Mouse (Mus musculus) gastrocnemius, adult 2 months (tissue): ENCODE measurements around the gene Hoxa11. TPM values are rescaled to one million over a fixed set of nuclear protein-coding genes. Genes with fewer than 3 reads are reported as not detected.
A peak's percentile ranks its signal among the peaks of the same experiment; 100 is the strongest.

ENCODE experiments used
- DNase-seq: peaks from one replicate; pipeline ENCODE4 v3.0.0; 2022
- H3K27ac ChIP-seq: fragments of 200-600 bp; 2 replicates; pipeline ENCODE4 v1.8.1; 2022; ENCODE audit warnings: mild to moderate bottlenecking
- H3K4me3 ChIP-seq: fragments of 200-600 bp; 2 replicates; pipeline ENCODE4 v1.8.1; 2022; ENCODE audit warnings: mild to moderate bottlenecking, moderate library complexity
- CTCF ChIP-seq: fragments of 200-600 bp; IDR thresholded peaks from 2 replicates; pipeline ENCODE4 v1.8.1; 2022; ENCODE audit warnings: antibody characterized with exemption, mild to moderate bottlenecking, moderate library complexity
- intact Hi-C: fragments of 180-260 bp; cut with DNase I; formaldehyde crosslinking; loops from one replicate; pipeline ENCODE4 v1.15.1; 2025
- total RNA-seq, 2 experiments: library from RNA; stranded (reverse); gene quantifications; 2 replicates each; pipeline ENCODE4 v1.2.3; 2021

The Hoxa11 gene
- total RNA-seq, 2 experiments from 2014 or later, result 1.0 to 4.3 TPM

- intact Hi-C loops, result loop anchor here (2.0 kb wide), 1 partner anchor 15 kb away; no protein-coding TSS in a partner anchor
- peak overlapping the region; percentile 82 for H3K27ac ChIP-seq
- no peak for TF ChIP-seq CTCF
- DNase-seq, result no peak
- H3K4me3 ChIP-seq, result peak overlapping the region; percentile 77
Observed at GRCm38 (mm10) chr6:52209685-52210046, 35.9 kb downstream of the Hoxa11 start.

- H3K27ac ChIP-seq, result peak overlapping the region; percentile 82
- TF ChIP-seq CTCF, result no peak
- H3K4me3 ChIP-seq, result peak overlapping the region; percentile 77
- no peak for DNase-seq
- intact Hi-C loops, result no loop called here
Observed at GRCm38 (mm10) chr6:52208868-52209684, 36.5 kb downstream of the Hoxa11 start.

GRCm38 (mm10) chr6:52208072-52208867, 37.3 kb downstream of the Hoxa11 start, which contains the start of gene Hoxa6:
Hoxa6 (minus strand) TSS chr6:52208722.
- DNase-seq, result peak; percentile 79
- H3K27ac ChIP-seq, result peak within 1 kb of the TSS; percentile 82
- TF ChIP-seq CTCF, result no peak
- H3K4me3 ChIP-seq, result peak within 1 kb of the TSS; percentile 77
- intact Hi-C loops, result no loop called here

- intact Hi-C loops, result no loop called here
- no peak for DNase-seq
- H3K4me3 ChIP-seq, result no peak overlapping the region
- no peak overlapping the region; the same call in 1 of the 2 replicates for H3K27ac ChIP-seq
- no peak for TF ChIP-seq CTCF
Observed at GRCm38 (mm10) chr6:52207684-52207976, 38.0 kb downstream of the Hoxa11 start.

GRCm38 (mm10) chr6:52206882-52207683, 38.5 kb downstream of the Hoxa11 start:
- intact Hi-C loops, result no loop called here
- Histone ChIP-seq H3K4me3 (no peak overlapping the region), H3K27ac (no peak overlapping the region; the same call in 1 of the 2 replicates)
- no peak for TF ChIP-seq CTCF
- no peak for DNase-seq

GRCm38 (mm10) chr6:52205638-52206621, 39.7 kb downstream of the Hoxa11 start:
- TF ChIP-seq CTCF, result no peak
- Histone ChIP-seq H3K27ac (no peak overlapping the region), H3K4me3 (no peak overlapping the region)
- intact Hi-C loops, result loop anchor here (2.0 kb wide), 1 partner anchor 205 kb away; no protein-coding TSS in a partner anchor
- peak; percentile 16 for DNase-seq

GRCm38 (mm10) chr6:52205221-52205620, 40.4 kb downstream of the Hoxa11 start:
- intact Hi-C loops, result loop anchor here (2.0 kb wide), 1 partner anchor 204 kb away; no protein-coding TSS in a partner anchor
- peak overlapping the region; percentile 32; the same call in 1 of the 2 replicates for H3K27ac ChIP-seq
- DNase-seq, result peak; percentile 15
- no peak for TF ChIP-seq CTCF
- no peak overlapping the region for H3K4me3 ChIP-seq

GRCm38 (mm10) chr6:52204050-52204752, 41.4 kb downstream of the Hoxa11 start, which contains the start of gene Hoxa5:
Hoxa5 (minus strand) TSS chr6:52204587.
- DNase-seq, result peak; percentile 87
- H3K4me3 ChIP-seq, result peak within 1 kb of the TSS; percentile 79
- TF ChIP-seq CTCF, result peak; percentile 96
- intact Hi-C loops, result loop anchor here (1.0 to 2.0 kb wide), 2 partner anchors 203 to 328 kb away; no protein-coding TSS in a partner anchor
- H3K27ac ChIP-seq, result peak within 1 kb of the TSS; percentile 82

- TF ChIP-seq CTCF, result no peak
- peak overlapping the region; percentile 79 for H3K4me3 ChIP-seq
- peak overlapping the region; percentile 82 for H3K27ac ChIP-seq
- intact Hi-C loops, result loop anchor here (1.0 to 2.0 kb wide), 2 partner anchors 203 to 327 kb away; no protein-coding TSS in a partner anchor
- peak; percentile 73 for DNase-seq
Observed at GRCm38 (mm10) chr6:52203371-52204049, 42.1 kb downstream of the Hoxa11 start.

- DNase-seq, result peak; percentile 16
- TF ChIP-seq CTCF, result no peak
- H3K27ac ChIP-seq, result peak overlapping the region; percentile 82
- H3K4me3 ChIP-seq, result peak overlapping the region; percentile 79
- intact Hi-C loops, result no loop called here
Observed at GRCm38 (mm10) chr6:52203121-52203370, 42.6 kb downstream of the Hoxa11 start.
